Mouse (Mus musculus) R1 (cell line): ENCODE measurements around the gene Npm3.

Experiments
- DNase-seq: peaks from one replicate; pipeline ENCODE4 v3.0.0-alpha.2; 2018; ENCODE audit warnings: low read depth, low spot score

Gene Npm3

DNA sequence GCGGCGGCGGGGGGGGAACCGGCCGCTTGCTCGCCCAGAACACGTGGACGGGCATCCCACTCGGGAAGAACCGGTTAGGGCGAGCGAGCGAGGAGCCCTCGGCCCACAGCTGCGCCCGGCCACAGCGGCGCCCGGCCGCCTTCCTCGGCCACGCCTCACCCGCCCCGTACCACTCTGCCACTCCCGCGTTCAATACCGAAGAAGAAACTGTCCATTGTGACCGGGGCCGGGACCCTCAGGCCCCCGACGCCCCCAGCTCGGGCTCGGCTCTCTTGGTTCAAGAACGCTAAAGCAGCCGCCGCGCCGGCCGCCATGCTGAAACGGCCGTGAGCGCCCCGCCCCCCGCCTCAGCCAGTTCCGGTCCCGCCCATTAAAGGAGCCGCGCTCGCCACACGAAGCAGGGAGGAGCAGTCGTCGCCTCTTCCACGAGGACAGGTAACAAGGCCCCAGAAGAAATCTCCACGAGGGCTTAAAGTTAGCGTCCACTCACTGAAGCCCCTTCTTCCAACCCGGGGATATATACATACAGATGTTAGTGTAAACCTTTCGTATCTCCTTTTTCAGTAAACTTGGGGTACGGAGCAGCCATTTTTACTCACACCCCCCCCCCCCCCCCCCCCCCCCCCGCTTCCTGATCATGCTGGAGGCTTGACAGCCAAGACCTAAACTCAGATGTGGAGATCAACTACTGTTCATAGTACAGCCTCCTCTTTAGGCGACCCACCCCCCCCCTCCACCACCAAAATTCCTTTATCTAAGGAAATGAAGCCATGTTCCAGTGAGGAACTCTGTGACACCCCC, at the start of gene Npm3:
Npm3 (minus strand) TSS at position 349 of the 801 bp plus-strand sequence.
- peak; percentile 89 for DNase-seq

DNA sequence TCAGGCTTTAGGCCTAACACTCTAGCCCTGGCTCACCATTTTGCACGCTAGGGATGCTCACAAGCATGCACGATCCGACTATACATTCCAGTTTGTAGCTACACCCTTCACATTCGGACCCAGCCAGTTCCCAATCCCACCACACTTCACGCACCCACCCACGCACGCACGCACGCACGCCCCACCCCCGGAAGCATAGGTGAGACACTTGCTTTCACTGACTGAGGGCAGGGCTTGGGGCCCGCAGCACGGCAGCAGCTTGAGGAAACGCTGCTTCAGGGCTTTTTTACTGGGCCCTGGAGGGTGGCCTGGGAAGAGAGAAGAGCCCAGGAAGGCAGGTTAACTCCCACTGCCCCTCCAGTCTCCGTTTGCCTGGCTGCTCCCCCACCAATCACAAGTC, 47.5 kb upstream of the Npm3 start:
- DNase-seq = peak; percentile 77

DNA sequence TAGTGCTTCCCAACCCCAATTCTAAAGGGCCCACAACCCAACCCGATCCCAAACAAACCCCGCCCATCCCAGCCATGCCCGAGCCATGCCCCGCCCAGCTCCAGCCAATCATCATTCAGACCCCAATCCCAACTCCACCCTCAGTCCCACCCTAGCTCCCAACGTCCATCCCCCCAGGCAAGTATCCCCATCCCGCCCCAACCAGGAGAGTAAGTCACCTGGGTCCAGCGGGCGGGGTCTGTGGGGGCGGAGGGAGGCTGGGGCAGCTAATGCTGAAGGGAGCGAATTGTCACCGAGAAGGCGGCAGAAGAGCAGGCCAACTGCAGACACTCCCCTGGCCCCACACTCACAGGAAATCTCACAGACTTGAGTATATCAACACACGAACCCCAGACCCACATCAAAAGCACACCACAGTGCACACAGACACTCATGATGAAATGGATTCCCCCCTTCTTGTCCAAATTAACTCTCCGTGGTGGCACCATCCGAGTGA, 46.7 kb upstream of the Npm3 start:
- DNase-seq = peak; percentile 96

DNA sequence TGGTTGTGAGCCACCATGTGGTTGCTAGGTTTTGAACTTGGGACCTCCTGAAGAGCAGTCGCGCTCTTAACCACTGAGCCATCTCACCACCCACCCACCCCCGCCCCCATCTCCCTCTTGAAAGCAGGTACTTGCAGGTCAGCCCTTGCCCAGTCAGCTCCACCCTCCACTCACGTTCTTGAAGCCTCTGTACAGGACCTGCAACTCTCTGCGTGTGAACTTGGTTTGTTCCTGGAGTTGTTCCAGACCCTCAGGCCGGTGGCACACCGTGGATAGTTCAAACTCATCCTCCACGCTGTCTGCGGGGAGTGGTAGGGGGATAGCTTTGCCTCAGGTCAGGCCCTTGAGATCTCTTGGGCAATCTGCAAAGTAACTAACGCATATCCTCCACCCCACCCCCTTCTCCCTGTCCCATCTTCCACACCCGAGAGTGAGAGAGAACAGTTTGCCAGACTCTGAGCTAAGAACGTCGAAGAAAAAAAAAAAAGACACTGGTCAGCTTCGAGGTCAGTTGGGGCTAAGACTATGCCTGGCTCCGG, 46.1 kb upstream of the Npm3 start:
- DNase-seq = no peak

DNA sequence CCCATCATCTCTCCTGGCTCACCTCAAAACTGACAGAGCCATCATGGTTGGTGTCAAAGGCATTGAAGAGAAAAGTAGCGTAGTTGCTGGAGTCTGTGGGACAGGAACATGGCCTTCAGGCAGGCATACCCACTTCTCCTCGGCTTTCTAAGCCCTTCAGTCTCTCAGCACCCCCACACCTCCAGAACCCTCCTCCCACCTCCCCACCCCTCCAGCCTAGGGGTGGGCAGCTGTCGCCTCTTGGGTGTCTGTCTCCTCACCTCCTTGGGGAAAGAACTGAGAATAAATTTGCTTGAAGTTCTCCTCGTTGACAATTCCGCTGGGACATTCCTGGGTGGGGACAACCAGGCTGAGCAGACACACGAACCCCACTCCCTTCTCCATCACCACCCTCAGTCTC, 45.3 kb upstream of the Npm3 start:
- DNase-seq = no peak

DNA sequence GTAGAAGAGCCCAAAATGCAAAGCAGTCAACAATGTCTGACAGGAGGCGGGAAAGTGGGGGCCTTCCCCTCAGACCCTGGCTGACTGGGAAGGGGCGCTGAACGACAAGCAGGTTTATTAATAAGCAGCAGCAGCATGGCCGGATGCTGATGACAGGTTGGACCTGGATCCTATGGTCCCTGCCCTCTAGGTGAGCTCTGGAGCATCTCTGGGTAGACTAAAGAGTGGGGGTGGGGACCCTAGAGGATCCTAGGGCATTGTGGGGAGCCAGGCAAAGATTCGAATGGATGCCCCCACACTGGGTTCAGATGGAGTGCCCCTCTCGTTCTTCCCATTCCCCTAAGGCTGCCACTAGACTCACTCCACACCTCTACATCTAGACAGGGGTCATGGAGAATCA, 43.0 kb upstream of the Npm3 start:
- no peak for DNase-seq

DNA sequence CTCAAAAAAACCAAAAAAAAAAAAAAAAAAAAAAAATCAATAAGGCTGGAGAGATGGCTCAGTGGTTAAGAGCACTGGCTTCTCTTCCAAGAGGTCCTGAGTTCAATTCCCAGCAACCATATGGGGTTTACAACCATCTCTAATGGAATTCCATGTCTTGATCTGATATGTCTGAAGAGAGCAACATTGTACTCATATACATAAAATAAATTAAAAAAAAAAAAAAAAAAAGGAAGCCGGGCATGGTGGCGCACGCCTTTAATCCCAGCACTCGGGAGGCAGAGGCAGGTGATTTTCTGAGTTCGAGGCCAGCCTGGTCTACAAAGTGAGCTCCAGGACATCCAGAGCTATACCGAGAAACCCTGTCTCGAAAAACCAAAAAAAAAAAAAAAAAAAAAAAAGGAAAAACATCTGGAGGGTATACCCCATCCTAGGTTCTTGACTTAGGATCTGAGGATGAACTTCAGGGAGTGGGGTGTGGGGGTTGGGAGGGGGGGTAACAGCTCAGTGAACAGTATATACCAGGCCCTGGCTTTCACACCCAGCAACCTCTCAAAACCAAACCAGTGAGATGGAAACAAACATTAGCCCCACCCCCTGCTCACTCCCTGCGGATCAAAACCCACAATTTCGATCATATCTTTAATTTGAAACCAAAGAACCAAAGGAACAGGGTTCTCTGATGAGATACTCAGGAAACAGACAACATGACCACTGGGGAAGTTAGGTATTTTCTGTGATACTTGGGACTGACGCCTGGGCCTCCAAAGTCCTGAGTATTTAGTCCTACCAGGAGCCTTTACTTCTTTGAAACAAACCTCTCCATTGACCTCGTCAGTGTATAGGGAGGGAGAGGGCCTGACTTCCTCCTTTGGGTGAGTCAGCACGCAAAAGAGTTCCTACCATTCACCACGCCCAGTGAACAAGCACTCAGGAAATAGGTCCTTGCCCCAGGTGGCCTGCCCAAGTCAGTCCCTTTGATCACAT, 40.8 kb upstream of the Npm3 start:
- peak; percentile 90 for DNase-seq

DNA sequence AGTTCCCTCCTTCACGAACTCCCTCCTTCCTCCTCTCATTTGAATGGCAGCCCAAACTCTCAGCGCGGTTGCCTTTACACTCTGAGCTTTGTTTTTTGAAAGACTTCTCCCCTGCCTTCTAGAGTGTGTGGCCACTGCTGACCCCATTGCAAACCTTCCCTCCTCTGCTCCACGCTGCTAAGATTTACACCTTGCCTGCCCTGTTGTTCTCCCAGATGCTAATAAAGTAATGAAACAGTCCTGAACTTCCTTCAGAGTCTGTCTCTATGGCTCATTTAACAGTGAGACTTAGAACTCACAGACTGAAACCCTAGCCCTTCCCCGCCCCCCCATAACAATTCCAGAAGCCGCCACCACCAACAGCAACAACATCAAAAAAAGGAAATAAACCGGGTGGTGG, 40.0 kb upstream of the Npm3 start:
- no peak for DNase-seq

DNA sequence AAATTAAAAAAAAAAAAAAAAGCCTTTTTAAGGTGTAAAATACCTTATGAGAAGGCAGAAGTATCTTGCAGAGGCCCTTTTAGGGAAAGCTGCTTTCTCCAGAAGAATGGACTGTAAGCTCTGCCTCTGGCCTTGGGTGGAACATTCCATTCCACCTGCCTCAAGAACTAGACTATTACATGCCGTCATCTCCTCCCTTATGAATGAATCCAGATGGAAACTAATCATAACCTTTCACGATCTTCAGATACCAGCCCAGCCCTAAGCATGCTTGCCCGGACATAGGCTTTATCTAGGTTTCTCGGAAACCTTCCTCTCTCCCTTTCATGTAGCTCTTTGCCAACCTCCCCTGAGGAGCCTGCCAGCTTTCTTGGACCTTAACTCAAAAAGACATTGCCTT, 38.9 kb upstream of the Npm3 start:
- no peak for DNase-seq

DNA sequence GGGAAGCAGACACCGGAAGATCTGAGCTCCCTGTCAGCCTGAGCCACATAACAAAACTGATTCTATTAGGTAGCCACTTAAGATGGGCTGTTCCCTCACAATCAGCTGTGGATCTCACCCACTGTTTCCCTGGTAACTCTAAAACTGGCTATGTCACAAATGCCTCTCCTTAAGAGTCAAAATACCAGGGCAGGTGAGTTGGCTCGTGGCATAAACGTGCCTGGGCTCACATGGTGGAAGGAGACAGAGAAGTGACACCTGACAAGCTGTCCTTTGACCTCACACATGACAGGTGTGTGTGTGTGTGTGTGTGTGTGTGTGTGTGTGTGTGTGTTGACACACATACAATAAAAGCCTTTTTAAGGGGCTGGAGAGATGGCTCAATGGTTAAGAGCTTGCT, 38.1 kb upstream of the Npm3 start:
- no peak for DNase-seq

DNA sequence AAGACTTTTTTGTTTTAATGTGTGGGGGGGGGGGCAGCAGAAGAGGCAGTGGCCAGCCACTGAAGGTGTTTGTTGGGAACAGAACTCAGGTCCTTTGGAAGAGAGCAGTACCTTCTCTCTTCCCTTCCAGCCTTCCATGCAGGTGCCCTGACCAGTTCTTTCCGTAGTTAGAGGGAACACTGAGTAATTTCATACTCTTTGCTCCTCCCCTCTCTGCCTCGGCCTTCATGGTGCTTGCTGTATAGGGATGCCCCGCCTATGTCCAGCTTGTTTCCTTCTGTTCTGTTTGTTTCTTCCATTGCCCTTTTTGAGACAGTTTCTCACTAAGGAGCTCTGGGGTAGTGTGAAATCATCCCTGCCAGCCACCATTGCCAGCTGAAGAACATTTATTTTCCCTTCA, 36.1 kb upstream of the Npm3 start:
- DNase-seq = no peak

DNA sequence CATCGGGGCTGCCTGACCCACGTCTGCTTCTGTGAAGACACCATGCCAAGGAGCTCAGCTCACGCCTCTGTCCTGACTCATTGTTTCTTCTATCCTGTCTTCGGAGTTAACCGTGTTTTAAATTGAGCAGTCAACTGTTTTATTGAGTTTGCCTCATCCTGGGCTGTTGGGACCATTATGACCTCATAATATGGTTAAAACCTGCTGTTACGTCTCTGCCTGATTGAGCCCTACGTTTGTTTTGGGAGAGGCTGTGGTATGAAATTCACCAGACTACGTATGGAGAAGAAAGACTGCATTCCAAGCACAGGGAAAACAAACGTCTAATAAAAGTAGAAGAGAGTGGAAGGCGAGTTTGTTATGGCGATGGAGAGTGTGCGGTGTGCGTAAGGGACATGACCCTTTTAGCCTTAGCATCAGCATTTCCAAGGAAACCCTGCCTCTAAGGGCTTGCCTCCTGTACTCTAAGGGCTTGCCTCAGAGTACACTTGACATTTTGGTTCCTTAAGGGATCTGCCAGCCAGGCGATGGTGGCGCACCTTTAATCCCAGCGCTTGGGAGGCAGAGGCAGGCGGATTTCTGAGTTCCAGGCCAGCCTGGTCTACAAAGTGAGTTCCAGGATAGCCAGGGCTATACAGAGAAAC, 34.7 kb upstream of the Npm3 start:
- DNase-seq = no peak

DNA sequence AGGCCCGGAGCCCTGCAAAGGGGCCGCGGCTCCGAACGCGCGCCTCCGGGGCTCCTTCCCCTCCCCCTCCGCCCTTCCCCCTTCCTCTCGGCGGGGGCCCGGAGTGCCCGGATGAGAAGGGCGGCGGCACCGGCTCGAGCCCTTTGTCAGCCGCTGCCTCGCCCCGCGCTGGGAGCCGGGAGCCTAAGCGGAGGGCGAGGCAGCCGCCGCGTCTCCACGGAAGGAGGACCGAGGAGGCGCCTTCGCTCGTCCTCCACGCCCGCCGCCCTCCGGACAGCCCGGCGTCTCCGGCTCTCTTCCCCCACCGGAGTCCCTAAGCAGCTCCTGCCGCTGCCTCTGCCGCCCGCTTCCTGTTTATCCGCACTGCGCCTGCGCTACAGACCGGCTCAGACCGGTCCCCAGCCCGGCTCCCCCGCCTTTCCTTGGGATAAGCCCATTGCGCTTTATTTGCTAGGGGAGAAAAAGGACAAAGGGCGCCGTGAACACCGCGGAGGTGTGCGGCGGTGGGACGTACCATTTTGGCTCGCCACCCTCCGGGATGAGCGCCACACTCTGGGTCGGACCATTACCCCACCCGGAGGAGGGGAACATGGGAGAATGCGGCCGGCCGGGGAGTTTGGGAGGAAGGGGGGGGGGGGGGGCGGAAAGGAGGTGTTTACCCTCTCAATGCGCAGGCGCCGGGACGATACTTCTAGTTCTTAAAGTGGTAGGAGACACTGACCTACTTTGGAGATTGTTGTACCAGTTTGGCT, 34.0 kb upstream of the Npm3 start, which contains the start of gene Mgea5:
Mgea5 (minus strand) TSS at position 657 of the 752 bp plus-strand sequence.
- peak; percentile 100 for DNase-seq

DNA sequence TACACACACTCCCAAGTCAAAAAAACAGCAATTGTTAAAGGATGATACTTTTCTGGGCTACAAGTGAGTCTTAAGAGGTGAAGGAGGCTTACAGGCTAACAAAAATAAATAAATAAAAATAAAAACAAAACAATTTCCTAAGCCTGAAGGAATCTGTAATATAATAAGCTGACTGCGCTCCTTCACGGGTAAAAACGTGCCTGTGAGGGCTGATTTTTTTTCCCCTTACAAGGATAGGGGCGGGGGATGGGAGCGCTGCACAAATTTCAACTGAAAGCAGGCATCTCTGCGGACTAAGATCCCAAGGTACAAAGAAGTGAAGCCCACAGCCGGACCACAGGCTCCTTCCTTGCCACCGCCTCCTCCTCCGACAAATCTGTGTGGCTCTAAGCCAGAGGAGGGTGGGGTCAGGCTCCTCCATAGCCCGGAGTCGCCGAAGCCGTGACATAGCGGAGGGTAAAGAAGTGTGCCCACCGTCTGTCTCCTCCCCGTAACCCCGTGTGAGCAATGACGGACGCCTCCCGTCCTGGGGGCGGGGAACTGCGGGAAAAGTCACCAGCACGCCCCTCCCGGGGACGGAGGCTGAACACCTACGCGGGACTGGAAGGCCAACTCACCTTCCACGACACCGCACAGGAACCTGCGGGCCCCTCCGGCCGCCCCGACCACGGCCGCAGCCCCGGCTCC, 33.1 kb upstream of the Npm3 start:
- DNase-seq = peak; percentile 85

DNA sequence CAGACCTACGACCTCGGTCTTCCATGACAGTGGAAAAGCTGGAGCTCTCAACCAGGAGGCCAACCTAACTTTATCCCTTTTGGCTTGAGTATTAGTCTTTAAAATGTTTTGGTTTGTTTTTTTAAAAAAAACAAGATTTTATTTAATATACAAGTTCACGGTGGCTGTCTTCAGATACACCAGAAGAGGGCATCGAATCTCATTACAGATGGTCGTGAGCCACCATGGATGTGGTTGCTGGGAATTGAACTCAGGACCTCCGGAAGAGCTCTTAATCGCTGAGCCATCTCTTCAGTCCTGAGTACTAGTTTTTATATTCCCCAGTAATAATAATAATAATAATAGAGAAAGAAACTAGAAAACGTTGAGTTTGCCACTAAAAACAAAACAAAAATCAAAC, 32.3 kb upstream of the Npm3 start:
- no peak for DNase-seq

DNA sequence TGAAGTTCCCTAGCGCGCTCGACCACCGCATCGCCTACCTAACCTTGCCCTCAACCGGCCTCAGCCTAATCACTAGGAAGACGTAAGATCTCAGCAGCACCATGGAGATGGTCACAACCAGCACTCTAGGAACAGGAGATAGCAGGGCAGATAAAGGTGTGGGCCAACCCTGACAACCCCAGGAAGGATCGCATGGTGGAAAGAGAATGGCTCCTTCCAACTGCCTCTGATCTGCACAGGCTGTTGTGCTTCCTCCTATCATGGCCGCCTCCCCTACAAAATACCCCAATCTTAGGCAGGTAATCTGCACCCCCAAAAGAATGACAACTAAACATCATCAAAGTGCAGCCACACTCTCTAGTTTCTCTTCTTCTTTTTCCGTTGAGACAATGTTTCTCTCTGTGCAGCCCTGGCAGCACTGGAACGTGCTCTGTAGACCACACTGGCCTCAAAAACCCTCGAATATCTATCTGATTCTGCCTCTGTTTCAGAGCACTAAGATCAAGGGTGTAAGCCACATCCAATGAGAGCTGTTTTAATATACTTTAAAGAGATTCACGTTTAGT, 31.0 kb upstream of the Npm3 start:
- no peak for DNase-seq

DNA sequence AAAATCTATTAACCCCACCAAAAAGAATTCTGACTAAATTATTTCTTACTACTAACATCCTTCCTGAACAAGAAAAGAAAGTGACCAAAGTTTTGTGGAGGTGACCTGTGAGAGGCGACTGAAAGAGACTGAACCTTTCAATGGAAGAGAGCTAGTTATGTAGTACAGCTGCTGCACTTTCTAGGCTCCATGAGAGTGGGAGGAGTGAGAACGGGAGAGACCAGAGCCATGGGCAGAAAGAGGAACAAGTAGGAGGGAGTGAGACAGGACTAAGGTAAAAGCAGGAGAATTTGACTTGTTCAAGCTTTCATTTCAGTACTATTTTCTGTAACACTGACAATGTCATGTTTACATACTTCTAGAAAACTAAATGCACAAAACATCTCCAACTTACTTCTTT, 26.1 kb upstream of the Npm3 start:
- DNase-seq = no peak

DNA sequence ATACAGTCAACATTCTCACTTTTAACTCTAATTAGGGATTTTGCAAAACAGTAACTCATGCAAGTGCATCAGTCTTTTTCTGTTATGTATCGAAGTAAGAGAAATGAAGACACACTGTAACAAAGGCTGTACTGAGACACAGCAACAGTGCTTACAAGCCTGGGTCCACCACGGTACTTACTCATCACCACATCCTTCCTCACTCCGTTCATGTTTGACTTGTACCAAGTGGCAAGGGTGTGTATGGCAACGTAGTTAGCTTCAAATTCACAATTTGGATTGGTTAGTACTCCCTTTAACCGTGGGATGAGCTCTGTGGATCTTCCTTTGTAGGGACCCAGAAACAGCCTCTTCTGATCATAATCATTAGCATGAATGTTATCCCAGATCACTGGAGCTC, 22.1 kb upstream of the Npm3 start:
- no peak for DNase-seq

DNA sequence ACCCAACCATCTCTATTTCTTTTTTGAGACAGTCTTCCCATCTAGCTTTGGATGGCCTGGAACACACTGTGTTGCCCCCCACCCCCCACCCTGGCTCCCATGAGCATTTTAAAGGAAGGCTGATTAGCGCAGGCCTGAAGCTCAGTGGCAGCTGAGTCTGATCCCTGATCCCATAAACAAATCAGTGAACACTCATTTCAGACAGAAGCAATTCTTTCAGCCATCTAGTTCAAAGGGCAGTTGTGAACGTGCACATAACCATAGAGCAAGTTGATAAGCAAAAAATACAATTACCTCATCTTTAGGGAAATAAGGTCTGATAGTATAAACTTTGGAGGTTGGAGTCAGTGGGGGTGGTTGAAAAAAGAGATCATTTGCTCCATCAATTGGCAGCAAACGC, 11.4 kb upstream of the Npm3 start:
- no peak for DNase-seq

DNA sequence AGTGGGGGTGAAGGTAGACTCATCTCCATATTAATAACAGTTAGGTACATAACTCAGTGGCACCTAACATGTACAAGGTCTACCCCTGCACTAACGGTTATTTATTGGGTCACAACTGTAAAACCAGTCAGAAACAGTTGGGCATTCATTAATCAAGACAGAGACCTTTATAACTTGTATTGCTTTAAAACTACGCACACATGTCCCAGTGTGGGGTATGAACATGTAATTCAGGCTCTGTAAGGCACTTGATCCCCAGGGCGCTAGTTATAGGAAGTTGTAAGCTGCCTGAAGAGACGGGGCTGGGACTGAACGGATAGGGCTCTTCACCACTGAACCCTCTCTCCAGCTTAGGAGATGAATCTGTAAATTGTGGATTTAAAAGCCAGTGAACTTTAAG, 9.3 kb upstream of the Npm3 start:
- DNase-seq = no peak
